Mouse (Mus musculus) brain, embryonic 14.5 days (tissue): ENCODE measurements around the gene Hif1an. TPM values are rescaled to one million over a fixed set of nuclear protein-coding genes. Genes with fewer than 3 reads are reported as not detected.

Experiments used
- DNase-seq: peaks from one replicate; pipeline ENCODE4 v3.0.0-alpha.2; 2011; ENCODE audit warnings: low read depth
- CTCF ChIP-seq: fragments of 200-500 bp; IDR thresholded peaks from 2 replicates; pipeline ENCODE4 v1.5.1; 2012; ENCODE audit warnings: inconsistent platforms, mild to moderate bottlenecking, moderate library complexity, borderline replicate concordance; ENCODE audit not compliant: insufficient read depth, insufficient read length; ENCODE audit errors: extremely low read depth
- POLR2A ChIP-seq: fragments of 200-500 bp; IDR thresholded peaks from 2 replicates; pipeline ENCODE4 v1.6.1; 2012; ENCODE audit warnings: mild to moderate bottlenecking, inconsistent platforms, borderline replicate concordance; ENCODE audit not compliant: poor library complexity, insufficient read depth, insufficient read length, severe bottlenecking; ENCODE audit errors: extremely low read depth
- polyA plus RNA-seq: library from polyadenylated mRNA; depleted of rRNA; stranded (reverse); fragments of >200 nt; gene quantifications from 2 replicates; pipeline ENCODE4 v1.2.3, GENCODE M21; 2012

The Hif1an gene
- polyA plus RNA-seq, 1 experiment, result 29.5 TPM

GRCm38 (mm10) chr19:44542694-44543178 lies 19.9 kb upstream of the Hif1an start:
- TF ChIP-seq POLR2A, result no peak
- TF ChIP-seq CTCF, result no peak
- DNase-seq, result no peak

GRCm38 (mm10) chr19:44544372-44544771 lies 18.3 kb upstream of the Hif1an start:
- TF ChIP-seq CTCF (no peak), POLR2A (no peak)
- DNase-seq, result no peak

GRCm38 (mm10) chr19:44544775-44545174 lies 17.9 kb upstream of the Hif1an start:
- peak; percentile 89 for DNase-seq
- TF ChIP-seq CTCF, result peak; percentile 85
- TF ChIP-seq POLR2A, result no peak

GRCm38 (mm10) chr19:44545321-44546041 lies 17.2 kb upstream of the Hif1an start, which contains the start of gene Sec31b:
Gene Sec31b, minus strand, starts transcription at chr19:44545864.
- no peak for TF ChIP-seq CTCF
- no peak for TF ChIP-seq POLR2A
- DNase-seq, result peak; percentile 3

- DNase-seq, result no peak
- TF ChIP-seq POLR2A (no peak), CTCF (no peak)
These were observed 9.9 kb upstream of the Hif1an start, which contains the start of gene Gm20538 for GRCm38 (mm10) chr19:44552731-44553130. Gene Gm20538, minus strand, starts transcription at chr19:44552831.

GRCm38 (mm10) chr19:44553286-44553685 lies 9.4 kb upstream of the Hif1an start:
- DNase-seq, result no peak
- no peak for TF ChIP-seq POLR2A
- no peak for TF ChIP-seq CTCF

- TF ChIP-seq CTCF, result no peak
- no peak for TF ChIP-seq POLR2A
- no peak for DNase-seq
These were observed 8.2 kb upstream of the Hif1an start for GRCm38 (mm10) chr19:44554490-44554860.

- TF ChIP-seq CTCF (no peak), POLR2A (peak; percentile 73; the same call in 1 of the 2 replicates)
- DNase-seq, result peak; percentile 97
These were observed 7.6 kb upstream of the Hif1an start, which contains the start of gene Ndufb8 for GRCm38 (mm10) chr19:44554861-44555590. Gene Ndufb8, minus strand, starts transcription at chr19:44555440.

GRCm38 (mm10) chr19:44564006-44564405 lies 1.4 kb downstream of the Hif1an start:
- no peak for TF ChIP-seq CTCF
- DNase-seq, result no peak

GRCm38 (mm10) chr19:44567763-44568162 lies 5.1 kb downstream of the Hif1an start:
- DNase-seq, result no peak
- TF ChIP-seq POLR2A (no peak), CTCF (no peak)

- DNase-seq, result no peak
These were observed 13.6 kb downstream of the Hif1an start for GRCm38 (mm10) chr19:44576275-44576674.

More at GRCm38 (mm10) chr19:44576275-44576674, 13.6 kb downstream of the Hif1an start:
- TF ChIP-seq CTCF (no peak), POLR2A (no peak)
